Mouse (Mus musculus): ENCODE measurements at regions not wholly inside any gene's neighbourhood (a gene's known extent, or its start where the extent isn't known, plus 50 kb on each side); places are given as distances from the start of the nearest gene placed in this dataset.
A peak's percentile ranks its signal among the peaks of the same experiment; 100 is the strongest.

GRCm38 (mm10) chr17:31776949-31777607 is 78.5 kb downstream of the Sik1 start:
- peak; percentile 83 for DNase-seq

- no peak for DNase-seq
These were observed 77.9 kb downstream of the Sik1 start for GRCm38 (mm10) chr17:31777751-31778150.

- no peak for DNase-seq
These were observed 76.1 kb downstream of the Sik1 start for GRCm38 (mm10) chr17:31779466-31779865.

GRCm38 (mm10) chr17:31782251-31782650 is 73.4 kb downstream of the Sik1 start:
- no peak for DNase-seq

- no peak for DNase-seq
These were observed 72.5 kb downstream of the Sik1 start for GRCm38 (mm10) chr17:31783071-31783470.

- DNase-seq, result no peak
These were observed 67.3 kb downstream of the Sik1 start for GRCm38 (mm10) chr17:31788316-31788715.

GRCm38 (mm10) chr17:31789068-31789583 is 66.5 kb downstream of the Sik1 start:
- DNase-seq, result no peak

GRCm38 (mm10) chr17:31789906-31790279 is 65.7 kb downstream of the Sik1 start:
- DNase-seq, result peak; percentile 91

- DNase-seq, result peak; percentile 90
These were observed 65.1 kb downstream of the Sik1 start for GRCm38 (mm10) chr17:31790280-31791063.

- no peak for DNase-seq
These were observed 63.9 kb downstream of the Sik1 start for GRCm38 (mm10) chr17:31791656-31792055.

GRCm38 (mm10) chr17:31793040-31793439 is 62.6 kb downstream of the Sik1 start:
- DNase-seq, result no peak

GRCm38 (mm10) chr17:31793521-31793920 is 62.1 kb downstream of the Sik1 start:
- peak; percentile 28 for DNase-seq

GRCm38 (mm10) chr17:31793964-31794363 is 61.6 kb downstream of the Sik1 start:
- no peak for DNase-seq

All from retina, postnatal 1 day (tissue).